Mouse (Mus musculus): ENCODE measurements around the gene Ciao2a.

DNA sequence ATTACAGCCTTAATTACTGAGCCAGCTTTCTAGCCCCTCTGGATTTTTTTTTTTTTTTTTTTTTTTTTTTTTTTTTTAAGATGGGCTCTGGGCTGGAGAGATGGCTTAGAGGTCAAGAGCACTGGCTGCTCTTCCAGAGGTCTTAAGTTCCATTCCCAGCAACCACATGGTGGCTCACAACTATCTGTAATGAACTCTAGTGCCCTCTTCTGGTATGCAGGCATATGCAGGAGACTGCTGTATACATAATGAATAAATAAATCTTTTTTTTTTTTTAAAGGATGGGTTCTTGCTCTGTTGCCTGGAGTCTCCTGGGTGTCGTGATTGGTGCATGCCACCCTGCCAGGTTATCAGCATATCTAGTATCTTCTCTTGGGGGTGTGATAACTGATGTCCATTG, 29.1 kb downstream of the Ciao2a start:
- TF ChIP-seq CTCF (IDR thresholded peaks at IDR 0.05) (peak; percentile 46), EP300 (IDR thresholded peaks at IDR 0.05) (no peak)

Data from lung, postnatal 0 days (tissue).